Mouse (Mus musculus) heart, adult 11 months (tissue): ENCODE results near the gene Anapc15.

Experiments used
- DNase-seq: peaks from one replicate; pipeline ENCODE4 v3.0.0; 2022

Anapc15 gene

GRCm38 (mm10) chr7:101863415-101863814 is at the start of gene Anapc15:
TSS of gene Anapc15 (plus strand) at chr7:101863715.
- DNase-seq = no peak

DNA sequence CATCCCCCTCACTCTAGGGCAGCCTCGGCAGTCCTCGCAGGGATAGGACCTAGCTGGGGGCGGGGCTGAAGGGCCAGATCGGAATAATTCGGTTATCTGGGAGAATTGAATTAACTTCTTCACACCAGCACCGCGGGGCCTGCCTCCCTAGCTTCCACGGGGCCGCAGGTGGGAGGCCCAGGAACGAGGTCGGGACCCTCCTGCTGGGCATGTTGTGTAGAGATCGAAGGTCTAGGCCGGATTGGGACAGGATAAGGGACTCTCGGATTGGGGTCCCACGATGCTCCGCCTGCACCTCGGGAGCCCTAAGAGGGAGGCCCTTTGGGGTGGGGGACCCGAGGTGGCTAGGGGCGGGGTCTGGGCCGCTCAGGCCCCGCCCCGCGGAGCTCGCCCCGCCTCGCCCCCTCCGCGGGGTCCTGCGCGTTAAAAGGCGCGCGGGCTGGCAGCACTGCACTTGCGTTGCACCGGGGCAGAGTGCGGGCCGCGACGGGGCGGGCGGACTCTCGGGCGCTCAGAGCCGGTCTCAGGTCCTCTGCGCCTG is 45.6 kb upstream of the Anapc15 start, which contains the start of gene Phox2a:
Gene Phox2a (plus strand): TSS at position 453 of the 541 bp plus-strand sequence.
- no peak for DNase-seq

DNA sequence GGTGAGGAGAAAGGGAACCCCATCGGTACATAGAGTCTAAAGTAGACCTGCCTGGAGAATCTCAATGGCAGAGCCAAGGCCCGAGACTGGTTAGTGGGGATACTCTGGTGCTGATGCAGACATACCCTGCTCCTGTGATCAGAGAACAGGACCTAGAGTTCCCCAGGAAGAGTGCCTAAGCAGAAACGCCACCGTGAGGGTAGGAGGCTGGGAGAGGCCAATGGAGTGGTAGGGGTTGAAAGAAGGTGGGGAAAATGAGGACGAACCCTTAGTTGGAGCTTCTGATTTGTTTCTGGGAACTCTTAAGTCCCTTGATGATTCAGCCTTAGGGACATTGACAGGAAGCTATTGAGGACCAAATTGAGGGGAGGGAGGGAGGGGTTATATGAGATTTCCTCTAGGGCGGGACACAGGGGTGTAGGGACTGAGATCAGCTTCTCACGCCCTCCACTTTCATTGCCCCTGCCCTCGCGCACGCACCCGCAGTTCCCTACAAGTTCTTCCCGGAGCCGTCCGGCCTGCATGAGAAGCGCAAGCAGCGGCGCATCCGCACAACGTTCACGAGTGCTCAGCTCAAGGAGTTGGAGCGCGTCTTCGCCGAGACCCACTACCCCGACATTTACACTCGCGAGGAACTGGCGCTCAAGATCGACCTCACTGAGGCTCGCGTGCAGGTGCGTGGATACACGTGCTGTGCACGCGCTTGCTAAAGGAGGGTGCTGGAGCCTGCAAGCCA is 43.1 kb upstream of the Anapc15 start:
- peak; percentile 92 for DNase-seq

DNA sequence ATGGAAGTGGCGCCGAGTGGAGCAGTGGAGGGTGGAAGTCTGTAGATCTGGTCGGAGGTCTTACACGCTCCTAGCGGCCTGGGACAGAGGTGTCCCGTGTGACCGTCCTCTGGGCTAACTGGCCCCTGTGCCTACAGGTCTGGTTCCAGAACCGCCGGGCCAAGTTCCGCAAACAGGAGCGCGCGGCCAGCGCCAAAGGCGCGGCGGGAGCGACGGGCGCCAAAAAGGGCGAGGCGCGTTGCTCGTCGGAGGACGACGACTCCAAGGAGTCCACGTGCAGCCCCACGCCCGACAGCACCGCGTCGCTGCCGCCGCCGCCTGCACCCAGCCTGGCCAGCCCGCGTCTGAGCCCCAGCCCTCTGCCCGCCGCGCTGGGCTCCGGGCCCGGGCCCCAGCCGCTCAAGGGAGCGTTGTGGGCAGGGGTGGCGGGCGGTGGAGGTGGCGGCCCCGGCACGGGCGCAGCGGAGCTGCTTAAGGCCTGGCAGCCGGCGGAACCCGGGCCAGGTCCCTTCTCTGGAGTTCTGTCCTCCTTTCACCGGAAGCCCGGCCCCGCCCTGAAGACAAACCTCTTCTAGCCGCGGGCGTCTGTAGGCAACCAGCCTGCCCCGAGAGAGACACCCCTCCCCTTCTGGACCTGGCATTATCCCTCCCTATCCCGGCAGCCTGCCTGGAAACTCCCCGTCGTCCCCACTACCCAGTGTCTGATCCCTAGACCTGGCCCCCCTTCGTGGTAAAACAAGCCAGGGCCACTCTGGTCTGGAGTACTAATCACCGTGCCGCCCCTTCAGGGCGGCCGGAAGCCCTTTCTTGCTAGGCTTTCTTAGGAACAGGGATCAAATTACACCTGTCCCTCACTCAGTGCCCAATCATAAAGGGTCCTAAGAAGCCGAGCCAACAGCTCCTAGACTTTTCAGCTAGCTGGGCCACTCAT is 41.7 kb upstream of the Anapc15 start:
- DNase-seq = peak; percentile 99

DNA sequence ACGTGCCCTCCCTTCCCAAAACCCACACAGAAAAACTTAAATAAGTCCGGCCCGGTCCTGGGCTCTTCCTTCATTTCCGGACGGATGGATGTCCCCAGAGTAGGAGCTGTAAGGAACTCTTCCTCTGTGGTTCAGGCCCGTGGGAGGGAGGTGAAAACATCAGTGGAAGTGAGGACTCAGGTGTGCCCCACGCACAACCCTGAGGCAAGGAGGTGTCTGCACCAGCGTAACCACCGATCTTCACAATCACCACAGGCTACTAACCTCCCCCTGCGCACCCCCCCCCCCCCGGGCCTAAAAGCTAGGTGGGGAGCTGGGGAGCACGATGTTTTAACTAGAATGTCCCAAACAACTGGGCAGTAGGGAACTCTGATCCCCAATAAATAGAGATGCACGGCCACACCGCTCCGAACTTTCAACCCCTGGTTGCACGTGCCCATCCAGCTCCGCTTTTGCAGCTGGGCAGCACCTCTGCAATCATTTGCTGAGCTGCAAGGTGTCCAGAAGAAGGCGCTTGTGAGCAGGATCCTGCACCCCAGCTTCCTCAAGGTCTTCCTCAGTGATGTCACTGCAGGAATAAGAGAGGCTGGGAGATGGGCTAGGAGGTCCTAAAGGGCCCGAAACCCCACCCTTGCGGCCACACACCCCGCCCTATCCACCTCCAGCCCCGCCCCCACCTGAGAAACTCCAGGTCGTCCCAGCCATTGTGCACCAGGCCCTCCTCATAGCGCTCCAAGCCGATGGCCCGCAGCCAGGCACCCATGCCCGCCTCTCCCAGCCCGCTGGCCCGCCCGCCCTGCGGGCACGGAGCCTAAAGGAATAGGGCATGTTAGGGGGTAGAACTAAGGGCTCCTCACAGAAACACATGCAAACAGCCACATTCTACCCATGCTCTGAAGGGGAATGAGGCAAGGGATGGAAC is 40.4 kb upstream of the Anapc15 start:
- DNase-seq = peak; percentile 93

- peak; percentile 92 for DNase-seq
Measured at GRCm38 (mm10) chr7:101823758-101824630, 39.5 kb upstream of the Anapc15 start.

- no peak for DNase-seq
Measured at GRCm38 (mm10) chr7:101830373-101830772, 33.1 kb upstream of the Anapc15 start.

- peak; percentile 92 for DNase-seq
Measured at GRCm38 (mm10) chr7:101831437-101831836, 32.1 kb upstream of the Anapc15 start.

DNA sequence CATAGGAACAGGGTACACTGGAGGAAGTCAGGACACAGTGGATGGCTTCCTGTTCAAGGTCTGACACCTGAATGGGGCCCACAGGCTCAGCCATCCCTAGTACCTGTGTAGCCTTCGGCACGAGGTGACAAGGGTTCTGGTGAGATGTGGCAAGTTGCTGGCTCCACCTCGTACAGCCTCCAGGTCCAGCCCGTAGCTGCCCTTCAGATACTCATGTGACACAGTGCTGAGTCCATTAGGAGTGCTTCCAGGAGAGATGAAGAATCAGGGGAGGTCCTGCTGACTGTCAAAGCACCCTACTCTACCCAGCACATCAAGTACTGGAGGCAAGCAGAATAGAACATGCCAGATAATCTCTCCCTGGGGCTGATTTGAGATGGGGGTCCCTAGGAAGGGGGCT is 31.1 kb upstream of the Anapc15 start:
- DNase-seq = peak; percentile 91

DNA sequence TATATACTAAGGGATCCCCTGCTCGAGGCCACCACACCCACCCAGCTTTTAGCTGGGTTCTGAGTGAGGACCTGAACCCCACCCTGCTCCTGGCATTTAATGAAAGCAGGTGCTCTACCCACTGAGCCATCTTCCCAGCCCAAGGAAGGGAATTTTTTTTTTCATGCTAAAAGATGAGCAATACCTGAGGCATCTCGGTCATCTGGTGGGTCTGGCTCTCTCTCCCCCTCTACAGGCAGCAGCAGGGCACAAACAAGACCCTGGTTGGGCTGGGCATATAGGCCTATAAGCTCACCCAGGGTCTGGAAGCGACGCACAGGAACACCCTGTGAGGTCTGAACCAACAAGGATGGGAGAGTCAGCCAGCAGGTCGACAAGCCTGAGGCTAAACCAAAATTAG is 30.2 kb upstream of the Anapc15 start:
- DNase-seq = no peak

DNA sequence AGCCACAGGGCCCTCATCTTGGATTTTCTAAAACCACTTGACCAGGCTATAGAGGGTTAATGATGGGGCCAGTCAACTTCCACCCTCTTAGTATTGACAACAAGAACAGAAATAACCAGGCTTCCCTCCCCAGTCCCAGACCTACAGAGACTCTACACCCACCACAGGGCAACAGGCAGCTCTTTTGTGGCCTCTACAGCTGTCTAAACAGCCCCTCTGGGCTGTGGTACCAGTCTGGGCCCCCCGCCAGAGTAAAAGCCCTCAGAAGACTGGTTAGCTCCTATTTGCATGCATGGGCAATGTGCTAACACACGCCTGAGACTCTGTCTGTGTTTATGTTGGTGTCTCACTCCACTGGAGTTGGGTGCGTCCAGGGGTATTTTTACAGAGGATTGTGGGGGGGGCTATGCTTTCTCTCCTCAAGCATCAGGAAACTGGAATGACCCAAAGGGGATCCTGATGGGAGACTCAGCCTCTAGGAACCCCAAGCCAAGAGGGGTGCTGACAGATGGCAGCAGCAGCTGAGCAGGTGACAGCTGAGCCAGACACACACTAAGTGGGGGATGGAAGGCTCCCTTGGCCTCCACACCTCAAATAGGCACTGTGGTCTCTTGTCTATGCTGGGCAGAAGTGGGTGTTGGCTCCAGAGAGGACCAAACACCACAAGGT is 29.5 kb upstream of the Anapc15 start:
- DNase-seq = peak; percentile 96

DNA sequence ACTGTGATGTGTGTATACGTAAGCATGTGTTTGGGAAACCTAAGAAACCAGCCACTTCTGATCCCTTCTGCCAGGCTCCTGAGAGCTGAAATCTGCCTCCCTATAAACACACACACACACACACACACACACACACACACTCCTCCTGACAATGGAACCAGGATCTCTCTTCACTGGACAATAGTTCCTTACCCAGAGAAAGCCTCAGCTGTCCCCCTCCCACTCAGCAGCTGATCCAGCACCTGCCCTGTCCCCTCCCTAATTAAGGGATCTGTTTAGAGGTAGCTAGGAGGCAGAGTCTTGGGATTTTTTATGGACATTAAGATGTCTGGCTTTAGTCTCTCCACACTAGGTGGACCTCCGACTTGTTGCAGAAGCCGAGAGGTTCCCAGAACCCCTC is 28.6 kb upstream of the Anapc15 start:
- no peak for DNase-seq

DNA sequence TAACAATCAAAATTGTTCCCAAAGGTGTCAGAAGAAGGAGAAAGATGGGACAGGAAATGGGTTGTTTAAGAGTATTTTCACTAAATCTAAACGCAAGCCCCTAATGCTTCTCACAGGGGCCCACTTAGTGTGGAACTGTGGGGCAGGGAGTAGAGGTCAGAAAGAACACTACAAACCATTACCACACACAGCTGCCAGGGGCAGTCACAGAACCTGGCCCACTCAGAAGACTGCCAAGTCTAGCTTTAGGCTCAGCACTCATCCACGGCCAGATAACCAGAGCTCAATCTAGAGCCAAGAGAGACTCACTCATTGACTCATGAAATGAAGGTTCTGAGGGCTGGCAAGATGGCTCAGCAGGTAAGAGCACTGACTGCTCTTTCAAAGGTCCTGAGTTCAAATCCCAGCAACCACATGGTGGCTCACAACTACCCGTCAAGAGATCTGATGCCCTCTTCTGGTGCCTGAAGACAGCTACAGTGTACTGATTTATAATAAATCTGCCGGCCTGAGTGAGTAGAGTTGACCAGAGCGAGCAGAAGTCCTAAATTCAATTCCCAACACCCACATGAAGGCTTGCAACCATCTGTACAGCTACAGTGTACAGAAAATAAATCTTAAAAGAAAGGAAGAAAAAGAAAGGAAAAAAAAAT is 27.9 kb upstream of the Anapc15 start:
- peak; percentile 91 for DNase-seq

GRCm38 (mm10) chr7:101836271-101837153 is 27.0 kb upstream of the Anapc15 start:
- peak; percentile 97 for DNase-seq

DNA sequence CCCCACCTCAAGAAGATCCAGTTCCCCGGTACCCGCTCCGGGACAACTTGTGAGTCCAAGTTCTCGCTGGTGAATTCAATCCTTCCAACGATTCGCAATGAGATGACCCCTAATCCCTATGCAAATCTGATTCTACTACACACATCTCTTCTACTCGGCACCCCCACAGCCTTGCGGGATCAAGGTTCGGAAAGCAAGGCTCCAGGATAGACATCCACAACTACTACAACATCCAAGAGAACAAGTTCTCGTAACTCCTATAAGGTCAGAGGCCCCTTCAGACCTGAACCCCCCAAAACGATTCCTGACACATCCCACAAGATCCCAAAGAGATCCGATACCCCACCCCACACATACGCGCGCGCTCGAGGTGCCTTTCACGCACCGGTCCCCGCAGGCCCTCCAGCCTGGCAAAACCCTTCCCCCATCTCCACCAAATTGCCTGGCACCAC is 26.3 kb upstream of the Anapc15 start:
- no peak for DNase-seq

DNA sequence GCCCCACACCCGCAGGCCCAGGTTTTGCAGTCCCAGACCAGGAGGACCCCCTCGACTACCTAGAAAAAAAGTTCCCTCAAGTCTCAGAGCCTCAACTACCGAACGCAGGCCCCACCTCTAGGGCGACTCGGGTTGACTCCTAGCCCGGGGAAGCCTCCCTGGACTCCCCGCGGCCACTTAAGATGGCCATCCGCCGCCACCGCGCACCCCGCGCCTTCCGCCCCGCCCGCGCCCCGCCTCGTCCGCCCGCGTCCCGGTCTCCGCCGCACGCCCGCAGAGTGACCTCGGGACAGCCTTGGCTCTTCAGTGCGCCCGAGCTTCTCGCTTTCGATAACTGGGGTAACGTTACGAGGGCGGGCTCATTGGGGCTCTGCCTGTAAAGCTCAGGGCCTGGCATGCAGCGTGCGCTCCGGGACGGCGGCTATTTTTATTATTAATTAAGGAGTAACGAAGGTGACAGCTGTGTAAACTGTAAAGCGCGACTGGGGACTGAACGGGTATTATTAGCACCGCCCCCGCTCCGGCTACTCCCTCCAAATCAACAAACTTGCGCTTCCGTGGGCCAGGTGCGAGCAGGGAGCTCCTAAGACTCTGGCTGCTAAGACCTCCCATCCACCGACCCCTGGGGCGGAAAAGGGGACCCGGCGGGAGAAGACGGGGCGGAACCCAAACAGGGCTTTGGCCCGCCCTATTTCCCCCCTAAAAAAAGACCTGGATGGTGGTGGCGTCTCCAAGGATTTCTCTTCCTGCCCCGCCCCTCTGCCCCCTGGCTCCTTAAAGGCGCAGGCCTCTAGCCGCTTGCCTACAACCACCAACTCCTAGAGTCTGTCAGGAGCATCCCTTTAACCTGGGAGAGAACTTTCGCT is 25.7 kb upstream of the Anapc15 start, which contains the start of gene Inppl1:
Gene Inppl1 (minus strand): TSS at position 624 of the 866 bp plus-strand sequence.
- peak; percentile 99 for DNase-seq

DNA sequence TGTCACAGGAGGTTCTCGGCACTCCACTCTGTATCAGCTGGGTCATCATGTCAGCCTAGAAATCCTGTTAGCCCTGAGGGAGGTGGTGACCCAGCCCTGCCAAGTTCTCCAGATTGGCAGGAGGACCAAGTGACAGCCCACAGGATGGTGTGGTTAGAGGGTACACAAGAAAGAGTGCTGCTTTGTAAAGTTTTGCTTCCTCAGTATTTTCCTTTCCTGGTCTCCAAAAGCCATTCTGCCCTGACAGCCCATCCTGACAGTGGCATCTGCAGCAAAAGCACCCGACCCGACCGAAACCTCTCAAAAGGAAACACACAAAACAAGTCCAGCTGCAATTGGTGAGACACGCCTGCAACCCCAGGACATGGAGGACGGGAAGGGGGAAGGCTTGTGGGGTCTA is 19.3 kb upstream of the Anapc15 start:
- DNase-seq = peak; percentile 93

DNA sequence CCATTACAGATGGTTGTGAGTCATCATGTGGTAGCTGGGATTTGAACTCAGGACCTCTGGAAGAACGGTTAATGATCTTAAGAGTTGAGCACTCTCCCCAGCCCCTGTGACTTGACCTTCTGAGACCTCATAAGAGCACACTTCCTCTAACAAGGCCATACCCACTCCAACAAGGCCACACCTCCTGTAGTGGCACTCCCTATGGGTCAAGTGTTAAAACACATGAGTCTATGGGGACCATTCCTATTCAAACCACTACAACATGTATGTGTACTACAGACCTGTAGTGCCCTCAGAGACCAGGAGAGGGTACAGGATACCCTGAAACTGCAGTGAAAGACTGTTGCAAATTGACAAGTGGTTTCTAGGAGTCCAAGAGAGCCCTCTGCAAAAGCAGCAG is 15.6 kb upstream of the Anapc15 start:
- DNase-seq = no peak
